Mouse (Mus musculus) left cerebral cortex, adult 18-20 months (tissue): Measurements from ENCODE around the gene R3hdm2. TPM values are rescaled to one million over a fixed set of nuclear protein-coding genes. Genes with fewer than 3 reads are reported as not detected.

Experiments used
- DNase-seq, 2 experiments: peaks; one replicate each; pipeline ENCODE4 v3.0.0; 2021 to 2022; ENCODE audit warnings: low spot score in 2 of 2, mixed read lengths in 1 of 2
- total RNA-seq, 2 experiments: library from RNA; stranded (reverse); gene quantifications; 2 replicates each; pipeline ENCODE4 v1.2.3; 2021

The R3hdm2 gene
- total RNA-seq, 2 experiments from 2014 or later = 317 to 326 TPM

DNA sequence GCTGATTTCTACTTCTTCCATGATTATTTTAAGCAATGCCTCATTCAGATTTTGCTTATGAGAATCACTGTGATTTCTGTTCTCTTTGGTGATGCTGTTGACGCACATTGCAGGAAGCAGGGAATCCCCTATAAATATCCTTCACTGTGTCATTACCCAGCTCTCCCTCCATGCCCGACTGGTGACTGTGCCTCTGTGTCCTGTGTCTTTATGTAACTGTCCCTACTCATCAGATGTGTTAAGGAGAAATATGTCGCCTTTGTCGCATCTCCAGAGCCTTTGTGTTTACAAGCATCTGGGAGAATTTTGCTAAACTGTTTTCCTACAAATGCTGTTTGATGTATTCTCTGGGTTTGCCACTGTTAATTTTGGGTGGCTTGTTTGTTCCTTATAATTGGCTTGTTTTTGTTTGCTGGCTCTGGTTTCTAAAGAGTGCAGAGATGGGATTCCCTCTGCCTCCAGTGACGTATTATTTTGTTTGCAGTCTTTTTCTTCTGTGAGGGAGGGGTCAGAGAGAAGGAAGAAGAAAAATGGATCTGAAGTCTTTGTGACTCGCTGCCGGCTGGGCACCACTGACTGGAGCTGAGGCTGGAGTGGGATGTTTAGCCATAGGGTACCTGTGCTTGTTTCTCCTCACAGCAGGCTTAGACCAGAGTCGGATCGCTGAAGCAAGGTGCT, 40.7 kb downstream of the R3hdm2 start:
- peak; percentile 44 to 60 for DNase-seq

DNA sequence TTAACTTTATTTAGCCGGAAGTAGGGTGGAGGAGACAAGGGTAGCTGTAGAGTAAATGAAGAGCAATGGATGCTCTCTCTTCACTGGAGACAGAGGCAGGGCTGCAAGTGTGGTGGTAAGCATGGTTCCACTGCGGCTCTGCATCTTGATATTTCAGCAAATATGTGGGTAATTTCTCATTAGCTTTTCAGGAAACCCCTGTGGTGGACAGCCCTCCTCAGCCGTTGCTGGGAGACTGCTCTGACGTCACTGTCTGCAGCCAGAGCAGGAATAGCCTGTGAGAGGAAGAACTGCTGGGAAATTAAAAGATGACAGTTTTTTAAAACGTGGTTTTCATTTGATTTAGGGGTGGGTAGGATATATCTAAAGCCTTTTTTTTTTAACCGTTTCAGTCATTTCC, 41.9 kb downstream of the R3hdm2 start:
- DNase-seq = peak; percentile 62 to 75

DNA sequence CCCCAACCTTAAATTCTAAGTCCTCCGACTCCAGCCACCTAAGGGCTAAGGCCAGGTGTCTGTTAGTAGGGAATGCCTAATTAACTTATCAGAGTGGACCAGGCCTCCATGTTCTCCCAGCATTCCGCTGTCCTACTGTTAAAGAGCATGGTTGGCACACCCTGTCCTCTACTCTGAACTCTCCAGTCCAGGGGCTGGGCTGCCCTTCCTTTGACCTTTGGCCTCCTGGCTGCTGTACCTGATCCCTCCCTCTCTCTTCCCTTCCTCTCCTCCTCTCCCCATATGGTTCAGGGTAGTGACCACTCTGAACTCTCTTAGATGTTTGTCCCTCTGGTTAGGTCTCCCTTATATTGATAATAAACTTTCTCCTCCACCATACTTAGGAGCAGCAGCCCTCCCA, 45.7 kb downstream of the R3hdm2 start:
- DNase-seq = no peak

DNA sequence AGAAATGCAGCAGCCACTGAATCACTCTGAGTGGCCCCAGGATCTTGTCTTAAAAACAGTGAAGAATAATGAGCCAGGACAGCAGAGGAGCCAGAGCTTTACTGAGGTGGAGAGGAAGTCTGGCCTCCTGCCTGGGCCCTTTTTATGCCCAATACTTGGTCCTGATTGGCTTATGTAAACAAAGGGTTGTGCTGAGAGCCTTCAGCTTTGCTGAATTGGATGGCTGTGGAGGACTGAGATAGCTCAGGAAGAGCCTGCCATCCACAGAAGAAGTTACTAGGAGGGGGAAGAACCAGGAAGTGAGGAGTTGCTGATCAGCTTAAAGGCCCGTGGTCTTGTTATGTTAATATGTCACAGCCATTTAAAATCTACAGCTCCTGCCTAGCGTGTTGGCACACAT, 46.5 kb downstream of the R3hdm2 start:
- no peak for DNase-seq

DNA sequence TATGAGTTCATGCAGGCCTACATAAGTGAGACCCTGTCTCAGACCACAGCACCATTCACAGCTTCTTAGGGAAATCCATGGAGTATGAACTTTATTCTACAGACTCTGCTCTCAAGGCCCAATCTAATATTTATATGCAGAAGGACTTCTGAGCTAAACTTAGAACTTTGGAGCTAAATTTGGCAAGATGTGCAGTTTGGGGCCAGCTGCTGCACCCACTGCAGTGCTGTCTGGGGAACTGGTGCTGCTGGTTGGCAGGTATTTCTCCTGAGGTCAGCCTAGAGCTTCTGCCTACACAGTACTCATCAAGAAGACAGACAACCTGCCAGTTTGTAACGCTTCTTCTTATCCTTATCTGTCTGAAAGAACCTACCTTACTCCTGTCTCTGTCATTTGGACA, 47.0 kb downstream of the R3hdm2 start:
- DNase-seq = no peak

DNA sequence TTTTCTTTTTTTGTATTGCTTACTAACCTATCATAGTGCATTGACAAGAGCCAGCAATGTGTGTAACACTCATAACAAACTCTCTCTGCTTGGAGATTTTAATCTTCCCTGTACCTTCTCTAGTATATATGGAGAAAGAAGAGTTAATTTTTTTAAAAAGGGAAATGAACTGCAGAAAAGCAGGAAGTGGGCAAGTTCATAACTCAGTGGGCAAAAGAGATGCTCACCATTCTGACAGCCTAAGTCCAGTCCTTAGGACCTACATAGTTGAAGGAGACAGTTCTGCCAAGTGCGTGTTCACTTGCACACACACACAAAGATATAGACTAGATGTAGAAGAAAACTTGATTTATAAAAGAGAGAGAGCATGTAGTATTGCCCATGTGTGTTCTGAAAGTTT, 47.9 kb downstream of the R3hdm2 start:
- no peak for DNase-seq

DNA sequence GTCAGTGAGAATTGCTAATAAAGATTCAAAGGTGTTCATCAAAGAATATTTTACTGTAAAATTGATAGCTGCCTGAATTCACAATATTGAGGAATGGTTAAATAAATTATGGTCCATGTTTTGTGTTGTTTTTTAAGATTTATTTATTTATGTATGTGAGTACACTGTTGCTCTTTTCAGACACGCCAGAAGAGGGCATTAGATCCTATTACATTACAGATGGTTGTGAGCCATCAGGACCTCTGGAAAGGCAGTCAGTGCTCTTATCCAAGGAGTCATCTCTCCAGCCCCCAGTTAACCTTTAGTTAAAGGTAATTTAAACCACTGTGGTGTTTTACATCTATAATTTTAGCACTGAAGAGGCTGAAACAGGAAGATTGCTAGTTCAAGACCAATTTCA, 49.4 kb downstream of the R3hdm2 start:
- no peak for DNase-seq

DNA sequence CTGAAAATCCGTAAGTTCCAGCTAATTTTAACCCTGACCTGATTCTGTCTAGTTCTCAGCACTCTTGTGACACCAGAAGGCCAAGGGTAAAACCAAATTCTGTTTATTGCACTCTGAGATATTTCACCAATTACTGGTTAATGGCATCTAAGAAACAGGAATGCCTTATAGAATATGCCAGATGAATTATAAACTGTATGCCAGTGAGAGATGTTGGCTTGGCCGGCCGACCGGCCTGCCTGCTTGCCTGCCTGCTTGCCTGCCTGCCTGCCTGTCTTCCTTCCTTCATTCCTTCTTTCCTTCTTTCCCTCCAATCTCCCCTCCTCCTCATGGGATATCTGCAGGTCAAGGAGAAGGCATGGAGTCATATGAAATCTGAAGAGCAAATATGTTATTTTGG, 52.3 kb downstream of the R3hdm2 start:
- DNase-seq = no peak

DNA sequence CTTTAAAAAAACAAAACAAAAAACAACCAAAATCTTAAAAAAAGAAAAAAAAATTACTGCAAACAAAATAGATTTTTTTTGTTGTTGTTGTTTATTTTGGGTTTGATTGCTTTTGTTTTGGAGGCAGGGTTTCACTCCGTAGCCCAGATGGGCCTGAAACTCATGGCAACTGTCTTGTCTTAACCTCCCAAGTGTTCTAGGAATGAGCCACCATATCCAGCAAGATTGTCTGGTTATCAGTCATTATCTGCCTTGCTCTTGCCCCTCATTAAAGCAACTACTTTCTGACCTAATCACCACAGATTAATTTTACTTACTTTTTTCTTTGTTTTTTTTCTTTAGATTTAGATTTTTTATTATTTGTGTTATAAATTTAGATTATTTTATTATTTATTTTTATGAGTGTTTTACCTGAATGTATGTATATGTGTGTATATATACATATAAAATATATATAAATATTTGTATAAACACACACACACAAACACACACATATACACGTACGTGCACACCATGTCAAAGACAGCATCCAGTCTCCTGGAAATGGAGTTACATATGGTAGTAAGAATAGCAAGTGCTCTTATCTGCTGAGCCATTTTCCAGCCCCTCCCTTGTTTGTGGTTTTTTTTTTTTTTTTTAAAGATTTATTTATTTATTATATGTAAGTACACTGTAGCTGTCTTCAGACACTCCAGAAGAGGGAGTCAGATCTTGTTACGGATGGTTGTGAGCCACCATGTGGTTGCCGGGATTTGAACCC, 57.4 kb downstream of the R3hdm2 start:
- DNase-seq = no peak

DNA sequence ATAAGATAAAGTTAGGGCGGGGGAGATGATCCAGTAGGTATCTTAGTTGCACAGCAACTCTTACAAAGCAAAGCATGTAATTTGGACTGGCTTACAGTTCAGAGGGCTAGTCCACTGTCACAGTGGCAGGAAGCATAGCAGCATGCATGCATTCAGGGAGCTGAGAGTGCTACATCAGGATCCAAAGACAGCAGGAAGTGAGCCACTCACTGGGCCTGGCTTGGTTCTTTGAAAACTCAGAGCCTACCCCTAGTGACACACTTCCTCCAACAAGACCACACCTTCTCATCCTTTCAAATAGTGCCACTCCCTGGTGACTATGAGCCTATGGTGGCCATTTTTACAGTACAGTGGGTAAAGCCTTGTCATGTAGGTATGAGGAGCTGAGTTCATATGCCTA, 73.6 kb downstream of the R3hdm2 start:
- no peak for DNase-seq

DNA sequence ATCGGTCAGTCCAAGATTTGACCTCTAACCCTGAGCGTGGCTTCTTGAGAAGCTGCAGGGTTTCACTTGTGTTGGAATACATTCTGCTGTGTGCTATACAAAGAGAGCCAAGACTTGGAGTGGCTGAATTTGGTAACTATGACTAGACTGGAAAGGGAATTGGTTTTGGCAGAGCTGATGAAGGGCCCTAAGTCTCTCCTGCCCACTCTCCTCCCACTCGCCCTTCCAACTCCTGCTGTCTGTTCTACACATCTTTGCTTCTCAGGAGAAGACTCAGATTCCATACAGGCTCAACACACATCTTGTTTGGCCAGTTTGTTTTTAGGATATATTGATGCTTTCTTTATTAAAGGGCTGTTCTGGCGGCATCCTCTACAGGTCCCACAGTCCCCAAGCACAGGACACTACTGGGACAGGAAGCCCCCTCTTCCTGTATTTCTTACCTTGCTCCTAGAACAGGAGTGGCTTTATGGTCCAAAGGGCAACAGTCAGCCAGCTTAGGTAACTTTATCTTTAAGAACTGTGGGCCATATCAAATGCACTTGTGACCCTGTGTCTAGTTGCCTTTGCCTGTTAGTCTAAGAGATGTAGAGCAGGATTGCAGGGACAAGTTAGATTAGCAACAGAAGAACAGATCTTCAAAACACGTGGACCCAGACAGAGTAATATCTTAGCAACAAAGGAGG, 82.4 kb downstream of the R3hdm2 start:
- DNase-seq = peak; percentile 49 to 73

DNA sequence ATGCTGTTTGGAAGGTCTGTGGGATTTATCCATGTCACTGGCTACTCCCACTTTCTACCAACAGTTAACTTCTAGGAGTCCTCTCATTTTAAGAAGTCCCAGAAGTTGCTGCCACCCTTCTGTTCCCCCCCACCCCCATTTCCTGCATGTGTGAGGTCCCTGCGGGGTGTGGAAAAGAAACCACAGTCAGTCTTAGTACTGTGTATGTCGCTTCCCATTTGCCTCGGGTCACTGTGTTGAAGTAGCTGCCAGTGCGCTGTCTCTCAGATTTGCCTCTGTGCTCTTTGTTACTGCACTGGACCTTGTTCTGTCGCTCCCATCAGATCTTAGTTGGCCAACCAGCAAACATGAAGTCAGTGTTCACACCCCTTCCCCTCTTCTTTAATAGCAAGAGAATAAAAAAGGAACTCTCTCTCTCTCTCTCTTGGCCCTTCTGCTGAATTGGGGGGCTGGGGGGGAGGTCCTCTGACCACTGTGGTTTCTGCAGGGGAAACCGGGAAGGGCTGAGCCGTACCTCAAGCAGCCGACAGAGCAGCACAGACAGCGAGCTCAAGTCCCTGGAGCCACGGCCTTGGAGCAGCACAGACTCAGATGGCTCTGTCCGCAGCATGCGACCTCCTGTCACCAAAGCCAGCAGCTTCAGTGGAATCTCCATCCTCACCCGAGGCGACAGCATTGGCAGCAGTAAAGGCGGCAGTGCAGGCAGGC, 91.3 kb downstream of the R3hdm2 start:
- no peak for DNase-seq

DNA sequence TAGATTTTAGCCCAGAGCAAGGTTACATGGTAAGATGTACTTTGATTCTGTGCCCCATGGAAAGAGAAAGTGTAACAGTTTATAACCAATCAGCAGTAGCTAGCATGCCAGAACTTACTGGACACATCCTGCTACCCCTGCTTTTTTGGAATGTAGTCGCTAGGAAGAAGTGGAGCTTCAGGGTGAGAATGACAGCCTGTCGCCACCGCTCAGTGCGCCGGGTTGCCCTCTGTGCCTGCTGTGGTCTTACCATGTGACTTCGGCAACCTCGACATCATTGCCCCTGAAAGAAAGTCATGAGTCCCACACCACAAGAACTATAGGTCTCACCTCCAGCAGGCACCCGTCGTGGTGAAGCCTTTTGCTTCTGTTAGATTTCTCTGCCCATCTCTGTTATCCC, 92.6 kb downstream of the R3hdm2 start:
- no peak for DNase-seq

DNA sequence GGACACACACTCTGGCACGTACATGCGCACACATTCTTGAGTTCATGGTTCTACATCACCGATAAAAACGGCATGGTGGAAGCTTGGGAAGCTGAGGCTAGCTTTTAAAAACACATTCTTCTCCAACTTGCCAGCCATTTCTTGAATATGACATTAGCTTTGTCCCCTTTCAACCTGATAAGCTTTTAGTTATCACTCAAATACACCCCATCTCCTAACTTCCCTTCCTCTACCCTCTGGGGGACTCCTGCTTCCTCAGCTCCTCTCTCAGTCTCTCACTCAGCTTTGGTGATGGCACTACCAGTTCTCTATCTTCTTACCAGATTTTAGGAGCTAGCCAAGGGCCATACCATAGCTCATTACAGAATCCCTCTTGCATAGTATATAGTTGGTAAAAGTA, 95.0 kb downstream of the R3hdm2 start:
- DNase-seq = no peak

DNA sequence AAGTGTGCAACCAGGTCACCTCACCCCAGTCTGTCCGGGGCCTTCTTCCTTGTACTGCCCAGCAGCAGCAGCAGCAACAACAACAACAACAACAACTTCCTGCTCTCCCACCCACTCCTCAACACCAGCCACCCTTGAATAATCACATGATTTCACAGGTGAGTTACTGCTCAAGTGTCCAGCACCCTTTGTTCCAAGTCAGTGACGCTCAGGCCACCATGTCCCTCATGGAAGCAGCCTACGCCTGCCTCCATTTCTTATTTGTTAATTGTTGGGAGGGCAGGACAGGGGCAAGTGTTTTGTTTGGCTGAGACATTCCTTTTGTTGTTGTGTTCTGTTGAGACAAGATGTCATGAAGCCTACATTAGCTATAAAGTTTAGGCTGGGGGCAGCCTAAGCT, 96.4 kb downstream of the R3hdm2 start:
- DNase-seq = no peak

DNA sequence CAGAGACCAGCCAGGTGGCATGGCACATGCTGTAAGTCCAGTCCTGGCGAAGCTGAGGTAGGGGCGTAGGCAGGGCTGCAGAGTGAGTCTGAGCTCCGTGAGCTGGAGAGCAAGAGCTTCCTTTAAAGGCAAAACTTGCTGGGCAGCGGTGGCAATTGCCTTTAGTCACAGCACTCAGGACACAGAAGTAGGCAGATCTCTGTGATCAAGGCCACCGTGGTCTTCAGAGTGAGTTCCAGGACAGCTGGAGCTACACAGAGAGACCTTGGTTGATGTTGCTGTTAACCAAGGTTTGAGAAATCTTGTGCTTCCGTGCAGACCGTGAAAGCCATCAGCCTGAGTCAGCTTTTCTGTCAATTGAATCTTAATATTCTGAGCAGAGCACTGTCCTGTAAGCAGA, 97.2 kb downstream of the R3hdm2 start:
- no peak for DNase-seq

DNA sequence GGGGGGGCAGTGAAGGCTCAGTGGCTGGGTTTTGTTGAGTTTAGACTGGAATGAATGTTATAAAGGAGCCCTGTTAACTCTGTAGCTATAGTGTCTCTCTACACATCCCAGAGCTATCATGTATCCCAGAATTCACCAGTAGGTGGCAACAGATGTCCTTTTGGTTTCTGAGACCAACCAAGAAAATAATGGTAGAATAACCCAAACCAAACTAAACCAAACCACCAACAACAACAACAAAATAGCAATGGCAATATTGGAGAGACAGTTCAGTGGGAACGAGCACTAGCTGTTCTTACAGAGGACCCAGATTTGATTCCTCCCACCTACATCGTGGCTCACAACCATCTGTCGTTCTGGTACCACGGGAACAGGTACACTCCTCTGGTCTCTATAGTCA, 99.0 kb downstream of the R3hdm2 start:
- DNase-seq = peak in 1 of 2 experiments; percentile 46

DNA sequence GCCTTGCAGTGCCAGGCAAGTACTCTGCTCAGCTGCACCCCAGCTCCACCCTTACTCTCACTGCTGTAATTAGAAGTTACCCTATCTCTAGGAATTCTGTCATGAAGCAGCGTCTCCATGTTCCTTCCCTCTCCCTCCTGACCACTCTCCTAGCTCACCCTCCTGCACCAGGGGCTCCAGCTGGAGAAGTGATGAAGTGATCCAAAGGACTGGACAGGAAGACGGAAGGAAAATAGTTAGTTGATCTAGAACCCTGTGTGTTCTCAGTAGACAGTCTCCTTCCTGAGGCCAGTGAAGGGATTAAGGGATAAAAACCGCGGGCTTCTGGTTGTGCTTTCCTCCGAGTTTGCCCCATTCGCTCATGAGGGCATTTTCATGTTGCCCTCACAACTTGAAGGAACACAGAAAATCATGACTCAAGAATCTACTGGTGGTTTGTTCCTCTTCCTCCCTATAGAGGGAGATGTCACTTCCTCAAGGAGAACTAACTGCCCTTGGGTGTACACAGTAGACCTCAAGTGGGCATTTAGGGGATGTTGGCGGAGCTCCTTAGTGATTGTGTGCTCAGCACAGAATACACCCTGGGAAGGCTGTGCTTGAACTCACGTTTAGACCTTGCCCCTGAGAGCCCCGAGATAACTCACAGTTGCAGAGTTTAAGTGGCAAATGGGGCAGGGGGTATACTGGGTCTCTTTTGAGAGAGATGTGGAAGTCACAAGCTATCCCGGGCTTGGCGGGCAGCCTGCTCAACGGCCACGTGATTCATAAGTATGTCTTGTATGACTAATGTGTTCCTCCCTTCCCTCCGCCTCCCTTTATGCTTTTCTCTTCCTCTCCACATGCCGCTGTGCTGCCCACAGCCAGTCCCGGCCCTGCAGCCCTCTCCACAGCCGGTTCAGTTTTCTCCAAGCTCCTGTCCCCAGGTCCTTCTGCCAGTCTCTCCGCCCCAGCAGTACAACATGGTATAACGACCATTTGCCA, 101.0 kb downstream of the R3hdm2 start:
- DNase-seq = peak; percentile 72 to 74

DNA sequence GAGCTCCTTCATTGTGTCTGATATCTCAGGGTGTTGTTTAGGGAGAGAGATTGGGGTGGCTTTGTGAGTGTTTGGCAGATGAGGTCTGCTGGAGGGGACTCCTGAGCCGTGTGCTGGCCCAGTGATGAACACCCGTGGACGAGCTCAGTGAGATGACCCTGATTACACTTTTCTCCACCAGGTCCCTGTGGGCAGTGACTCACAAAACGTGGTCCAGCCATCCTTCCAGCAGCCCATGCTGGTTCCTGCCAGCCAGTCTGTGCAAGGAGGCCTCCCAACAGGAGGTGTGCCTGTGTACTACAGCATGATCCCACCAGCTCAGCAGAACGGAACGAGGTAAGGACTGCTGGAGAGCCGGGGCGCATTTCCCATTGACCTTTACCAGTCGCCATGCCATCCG, 105.1 kb downstream of the R3hdm2 start:
- no peak for DNase-seq

DNA sequence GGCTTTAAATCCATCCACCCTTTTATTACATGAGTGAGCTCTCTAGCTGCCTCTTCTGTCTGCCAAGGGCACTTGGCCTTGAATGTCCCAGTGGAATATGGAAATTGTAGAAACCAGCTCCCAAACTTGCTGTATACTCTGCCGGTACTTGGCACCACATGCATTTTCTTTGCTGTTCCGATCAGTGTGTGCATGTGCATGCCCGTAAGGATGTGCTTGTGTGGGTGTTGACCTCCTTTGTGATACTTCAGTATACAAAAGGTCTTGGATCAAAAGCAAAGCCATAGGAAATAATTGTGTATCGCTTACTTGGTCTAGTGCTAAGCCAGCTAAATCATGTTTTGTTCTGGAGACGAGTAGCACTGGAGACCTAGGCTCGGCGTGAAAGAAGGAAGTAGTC, 108.7 kb downstream of the R3hdm2 start:
- DNase-seq = no peak
